Mouse (Mus musculus) cortical plate, adult 2 months (tissue): ENCODE measurements around the gene Cdon.

ENCODE experiments used
- CTCF ChIP-seq: fragments of 200-500 bp; IDR thresholded peaks from 2 replicates; pipeline ENCODE4 v1.5.1; 2011; ENCODE audit warnings: mild to moderate bottlenecking, control low read depth, low read length; ENCODE audit not compliant: insufficient read depth; ENCODE audit errors: extremely low read depth
- POLR2A ChIP-seq: fragments of 200-500 bp; IDR thresholded peaks from 2 replicates; pipeline ENCODE4 v1.6.1; 2011; ENCODE audit warnings: mild to moderate bottlenecking, low read length, control low read depth; ENCODE audit not compliant: insufficient read depth; ENCODE audit errors: extremely low read depth

GRCm38 (mm10) chr9:35372324-35373101 lies 48.4 kb upstream of the Cdon start:
- TF ChIP-seq CTCF (no peak), POLR2A (no peak)
